Mouse (Mus musculus): ENCODE measurements around the gene Prepl. TPM values are rescaled to one million over a fixed set of nuclear protein-coding genes. Genes with fewer than 3 reads are reported as not detected.

Gene Prepl
- total RNA-seq (2018; cell fraction: chromatin; rRNA removed): 10 to 100 TPM in 24 of 26 experiments, 1 to 10 TPM in 2; 5.0 to 59.5 (median 39.9) TPM
- 10 to 100 TPM in 23 of 26 experiments, 1 to 10 TPM in 3; 8.3 to 14.3 (median 12.3) TPM for total RNA-seq (2018; cell fraction: cytosol; rRNA removed)
- total RNA-seq (2018; cell fraction: nucleus; rRNA removed): 10 to 100 TPM in 24 of 26 experiments, 1 to 10 TPM in 2; 6.2 to 54.4 (median 28.8) TPM
- 10.6 to 12.9 TPM (median 11.9 TPM) in 3 replicates for polyA plus RNA-seq (2018)

GRCm38 (mm10) chr17:85090120-85091099, at the start of gene Prepl, which contains the start of gene Camkmt:
Gene Prepl (minus strand): TSS chr17:85090241.
Gene Camkmt (plus strand): TSS chr17:85090552.
- Histone ChIP-seq H3K4me3 (ENCODE audit: inconsistent target) (peak within 1 kb of the TSS; percentile 89), H3K79me2 (ENCODE audit: inconsistent target) (no peaks in the 10 kb centered on the region), H3K36me3 (ENCODE audit: inconsistent target) (no peaks in the 10 kb centered on the region), H3K27ac (peak within 1 kb of the TSS; percentile 80)
- under 1% methylated on average over 63 of the region's 63 CpGs for WGBS (ENCODE audit: missing documents)

GRCm38 (mm10) chr17:85138393-85138792, 48.4 kb upstream of the Prepl start:
- Histone ChIP-seq H3K4me3 (ENCODE audit: inconsistent target) (no peak overlapping the region), H3K27ac (no peak overlapping the region), H3K36me3 (ENCODE audit: inconsistent target) (no peaks in the 10 kb centered on the region), H3K79me2 (ENCODE audit: inconsistent target) (no peaks in the 10 kb centered on the region)
- 100% methylated on average over 1 of the region's 1 CpGs for WGBS (ENCODE audit: missing documents)

- WGBS (ENCODE audit: missing documents): 32% methylated on average over 4 of the region's 4 CpGs
- no peak overlapping the region for H3K4me3 ChIP-seq (ENCODE audit: inconsistent target)
- H3K36me3 ChIP-seq (ENCODE audit: inconsistent target): no peaks in the 10 kb centered on the region
- no peak overlapping the region for H3K27ac ChIP-seq
- H3K79me2 ChIP-seq (ENCODE audit: inconsistent target): no peaks in the 10 kb centered on the region
Observed at GRCm38 (mm10) chr17:85116643-85117042, 26.6 kb upstream of the Prepl start.

- WGBS (ENCODE audit: missing documents): 92% methylated on average over 8 of the region's 8 CpGs
Observed at GRCm38 (mm10) chr17:85113441-85113840, 23.4 kb upstream of the Prepl start.

GRCm38 (mm10) chr17:85110640-85111039, 20.6 kb upstream of the Prepl start:
- Histone ChIP-seq H3K27ac (no peak overlapping the region), H3K79me2 (ENCODE audit: inconsistent target) (no peaks in the 10 kb centered on the region), H3K4me3 (ENCODE audit: inconsistent target) (no peak overlapping the region), H3K36me3 (ENCODE audit: inconsistent target) (no peaks in the 10 kb centered on the region)
- 100% methylated on average over 1 of the region's 1 CpGs for WGBS (ENCODE audit: missing documents)

More at GRCm38 (mm10) chr17:85113441-85113840, 23.4 kb upstream of the Prepl start:
- Histone ChIP-seq H3K27ac (no peak overlapping the region), H3K79me2 (ENCODE audit: inconsistent target) (no peaks in the 10 kb centered on the region), H3K36me3 (ENCODE audit: inconsistent target) (no peaks in the 10 kb centered on the region), H3K4me3 (ENCODE audit: inconsistent target) (no peak overlapping the region)

- H3K27ac ChIP-seq: no peak overlapping the region
- 74% methylated on average over 2 of the region's 2 CpGs for WGBS (ENCODE audit: missing documents)
- no peak overlapping the region for H3K4me3 ChIP-seq (ENCODE audit: inconsistent target)
- H3K36me3 ChIP-seq (ENCODE audit: inconsistent target): peaks cover 6% of the 10 kb centered on the region; the same call in 1 of the 2 replicates
- no peaks in the 10 kb centered on the region for H3K79me2 ChIP-seq (ENCODE audit: inconsistent target)
Observed at GRCm38 (mm10) chr17:85103310-85103709, 13.3 kb upstream of the Prepl start.

- no peak overlapping the region for H3K4me3 ChIP-seq (ENCODE audit: inconsistent target)
- H3K36me3 ChIP-seq (ENCODE audit: inconsistent target): peaks cover 6% of the 10 kb centered on the region; the same call in 1 of the 2 replicates
- no peaks in the 10 kb centered on the region for H3K79me2 ChIP-seq (ENCODE audit: inconsistent target)
- no peak overlapping the region for H3K27ac ChIP-seq
- 94% methylated on average over 6 of the region's 7 CpGs for WGBS (ENCODE audit: missing documents)
Observed at GRCm38 (mm10) chr17:85101751-85102150, 11.7 kb upstream of the Prepl start.

- Histone ChIP-seq H3K27ac (no peak overlapping the region), H3K36me3 (ENCODE audit: inconsistent target) (peaks cover 6% of the 10 kb centered on the region; the same call in 1 of the 2 replicates)
- WGBS (ENCODE audit: missing documents): 90% methylated on average over 3 of the region's 3 CpGs
Observed at GRCm38 (mm10) chr17:85100232-85100631, 10.2 kb upstream of the Prepl start.

GRCm38 (mm10) chr17:85098677-85099323, 8.8 kb upstream of the Prepl start:
- H3K27ac ChIP-seq: no peak overlapping the region
- peaks cover 6% of the 10 kb centered on the region; the same call in 1 of the 2 replicates for H3K36me3 ChIP-seq (ENCODE audit: inconsistent target)
- WGBS (ENCODE audit: missing documents): 95% methylated on average over 7 of the region's 7 CpGs

More at GRCm38 (mm10) chr17:85100232-85100631, 10.2 kb upstream of the Prepl start:
- Histone ChIP-seq H3K79me2 (ENCODE audit: inconsistent target) (no peaks in the 10 kb centered on the region), H3K4me3 (ENCODE audit: inconsistent target) (no peak overlapping the region)

GRCm38 (mm10) chr17:85096396-85096795, 6.4 kb upstream of the Prepl start:
- Histone ChIP-seq H3K79me2 (ENCODE audit: inconsistent target) (no peaks in the 10 kb centered on the region), H3K4me3 (ENCODE audit: inconsistent target) (no peak overlapping the region), H3K27ac (no peak overlapping the region), H3K36me3 (ENCODE audit: inconsistent target) (peaks cover 6% of the 10 kb centered on the region; the same call in 1 of the 2 replicates)
- WGBS (ENCODE audit: missing documents): 98% methylated on average over 3 of the region's 3 CpGs

More at GRCm38 (mm10) chr17:85098677-85099323, 8.8 kb upstream of the Prepl start:
- Histone ChIP-seq H3K4me3 (ENCODE audit: inconsistent target) (no peak overlapping the region), H3K79me2 (ENCODE audit: inconsistent target) (no peaks in the 10 kb centered on the region)

- 83% methylated on average over 6 of the region's 6 CpGs for WGBS (ENCODE audit: missing documents)
- H3K4me3 ChIP-seq (ENCODE audit: inconsistent target): no peak overlapping the region
- H3K27ac ChIP-seq: no peak overlapping the region
- H3K79me2 ChIP-seq (ENCODE audit: inconsistent target): no peaks in the 10 kb centered on the region
- H3K36me3 ChIP-seq (ENCODE audit: inconsistent target): no peaks in the 10 kb centered on the region
Observed at GRCm38 (mm10) chr17:85091762-85092161, 1.7 kb upstream of the Prepl start.

GRCm38 (mm10) chr17:85089621-85090020, 420 bp downstream of the Prepl start:
- H3K27ac ChIP-seq: peak overlapping the region; percentile 80
- H3K4me3 ChIP-seq (ENCODE audit: inconsistent target): peak overlapping the region; percentile 89
- H3K79me2 ChIP-seq (ENCODE audit: inconsistent target): no peaks in the 10 kb centered on the region
- 1% methylated on average over 16 of the region's 16 CpGs for WGBS (ENCODE audit: missing documents)
- no peaks in the 10 kb centered on the region for H3K36me3 ChIP-seq (ENCODE audit: inconsistent target)

GRCm38 (mm10) chr17:85089011-85089410, 1.0 kb downstream of the Prepl start:
- no peak overlapping the region for H3K27ac ChIP-seq
- H3K79me2 ChIP-seq (ENCODE audit: inconsistent target): no peaks in the 10 kb centered on the region
- H3K4me3 ChIP-seq (ENCODE audit: inconsistent target): no peak overlapping the region
- no peaks in the 10 kb centered on the region for H3K36me3 ChIP-seq (ENCODE audit: inconsistent target)
- WGBS (ENCODE audit: missing documents): 82% methylated on average over 6 of the region's 6 CpGs

GRCm38 (mm10) chr17:85088401-85088800, 1.6 kb downstream of the Prepl start:
- H3K36me3 ChIP-seq (ENCODE audit: inconsistent target): no peaks in the 10 kb centered on the region
- H3K79me2 ChIP-seq (ENCODE audit: inconsistent target): no peaks in the 10 kb centered on the region
- 96% methylated on average over 11 of the region's 11 CpGs for WGBS (ENCODE audit: missing documents)
- no peak overlapping the region for H3K4me3 ChIP-seq (ENCODE audit: inconsistent target)
- H3K27ac ChIP-seq: no peak overlapping the region
